Mouse (Mus musculus): ENCODE data around the gene Gm3558. TPM values are rescaled to one million over a fixed set of nuclear protein-coding genes. Genes with fewer than 3 reads are reported as not detected.
"Not testable (repeated sequence)": the region's sequence is repeated elsewhere in the genome, so short reads cannot be mapped to it uniquely, and the experiment has no call there.

Gene Gm3558
- 1.5 and 1.6 TPM in 2 replicates for polyA plus RNA-seq (2012; rRNA removed)

GRCm38 (mm10) chr14:7568382-7568781 lies at the start of gene Gm3558:
Gm3558 (minus strand) TSS chr14:7568566.
- not testable (repeated sequence) for DNase-seq (ENCODE audit: extremely low spot score in 1 of 2, low spot score in 1 of 2)

- DNase-seq (ENCODE audit: extremely low spot score in 1 of 2, low spot score in 1 of 2), result not testable (repeated sequence)
These were observed 27.1 kb upstream of the Gm3558 start, which contains the start of gene Gm10338 for GRCm38 (mm10) chr14:7595492-7595891. Gm10338 (minus strand) TSS chr14:7595592.

- DNase-seq (ENCODE audit: extremely low spot score in 1 of 2, low spot score in 1 of 2), result not testable (repeated sequence)
These were observed 476 bp downstream of the Gm3558 start for GRCm38 (mm10) chr14:7567890-7568289.

GRCm38 (mm10) chr14:7567266-7567665 lies 1.1 kb downstream of the Gm3558 start:
- DNase-seq (ENCODE audit: extremely low spot score in 1 of 2, low spot score in 1 of 2), result peak in 1 of 2 experiments; percentile 29

Other genes starting within 250 kb of the Gm3558 start
- gene Gm5797, start 236.2 kb downstream of the Gm3558 start, polyA plus RNA-seq (2012; rRNA removed), result not detected in 2 replicates
- gene Gm8374, start 203.4 kb downstream of the Gm3558 start, polyA plus RNA-seq (2012; rRNA removed), result not detected in 2 replicates
- gene Gm3755, start 117.6 kb downstream of the Gm3558 start, polyA plus RNA-seq (2012; rRNA removed), result not detected in 2 replicates
- 0.67 and 0.88 TPM in 2 replicates for gene Gm3752, start 84.8 kb downstream of the Gm3558 start, polyA plus RNA-seq (2012; rRNA removed)
- gene Gm10338, start 27.0 kb upstream of the Gm3558 start, polyA plus RNA-seq (2012; rRNA removed), result not detected in 2 replicates
- gene Gm10128, start 75.4 kb upstream of the Gm3558 start, polyA plus RNA-seq (2012; rRNA removed), result not detected in 2 replicates
- gene Gm26661, start 223.0 kb upstream of the Gm3558 start, polyA plus RNA-seq (2012; rRNA removed), result not detected in 2 replicates
- gene Flnb, start 249.4 kb upstream of the Gm3558 start, polyA plus RNA-seq (2012; rRNA removed), result 29.2 and 31.5 TPM in 2 replicates